ENCODE assay signal across 13 mouse cellular contexts in the genomic region with DNA sequence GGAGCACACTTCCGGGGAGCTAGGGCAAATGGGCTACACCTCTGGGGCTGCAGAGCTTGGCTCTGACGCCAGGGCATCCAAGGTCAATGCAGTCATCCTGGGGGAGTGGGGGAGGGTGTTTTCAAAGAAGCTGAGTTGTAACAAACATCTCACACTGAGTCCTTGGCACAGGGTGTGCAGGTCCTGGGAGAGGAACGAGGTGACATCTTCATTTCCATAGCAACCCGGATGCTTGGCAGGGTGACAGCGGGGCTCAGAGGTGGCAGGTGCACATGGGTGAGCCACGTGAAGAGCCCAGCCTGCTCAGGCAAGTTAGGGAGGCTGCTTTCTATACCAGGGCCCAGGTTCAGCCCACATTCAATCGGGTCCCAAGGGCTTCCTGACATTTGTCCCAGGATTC. TPM values are rescaled to one million over a fixed set of nuclear protein-coding genes. Genes with fewer than 3 reads are reported as not detected.
DNase-seq lines count a peak whose midpoint lies in the region; TF ChIP-seq lines count a peak whose summit lies in the region.
"Had no signal": no experiment of that assay in that cellular context is flagged by ENCODE, and none has a peak within 500 bp of the region (broad histone marks: within the 10 kb centered on the region; RNA-seq: fewer than 3 reads in every experiment).

No protein-coding gene starts in this region.

- H3K27ac ChIP-seq in small intestine, adult 2 months (ENCODE audit: insufficient read depth, low read depth, low read length): peak overlapping the region; percentile 76
- H3K27ac ChIP-seq: heart, adult 2 months; hindbrain, embryonic 12.5 days; left cerebral cortex, adult 2 months had no signal

- TF ChIP-seq POLR2A in small intestine, adult 2 months (IDR thresholded peaks at IDR 0.05; ENCODE audit: low read depth, low read length): no peak; the same call in 1 of the 2 replicates

- DNase-seq in frontal cortex, postnatal 14 days (ENCODE audit: low spot score in 2 of 2): peak; percentile 50 to 63
- no peak for DNase-seq in frontal cortex, postnatal 25 days (ENCODE audit: low spot score in 2 of 2)
- peak; percentile 78 for DNase-seq in ovary, adult 18-20 months (ENCODE audit: low spot score)
- DNase-seq in ovary, postnatal 14 days (ENCODE audit: low spot score): no peak
- DNase-seq in cerebellum, postnatal 10 days: peak; percentile 92 to 93
- no peak for DNase-seq in embryo, embryonic 11 days
- DNase-seq in lung, postnatal 36 days: no peak
- DNase-seq: heart, adult 2 months had no signal

- 30% methylated on average over 7 of the region's 7 CpGs for WGBS in small intestine, adult 2 months

- H3K36me3 ChIP-seq in small intestine, adult 2 months (ENCODE audit: control insufficient read depth, insufficient read depth, low read length): no peaks in the 10 kb centered on the region
- H3K36me3 ChIP-seq: G1E; hindbrain, embryonic 12.5 days had no signal

- H3K4me1 ChIP-seq in small intestine, adult 2 months (ENCODE audit: control insufficient read depth, insufficient read depth, insufficient read length, low read length): peaks cover 28% of the 10 kb centered on the region; the same call in 1 of the 2 replicates
- H3K4me1 ChIP-seq: hindbrain, embryonic 12.5 days had no signal

- no peak overlapping the region for H3K4me3 ChIP-seq in small intestine, adult 2 months (ENCODE audit: low read depth, low read length)
- H3K4me3 ChIP-seq: heart, adult 2 months; hindbrain, embryonic 12.5 days; left cerebral cortex, adult 2 months; megakaryocyte, embryonic 14.5 days had no signal

- no peak for TF ChIP-seq CTCF in small intestine, adult 2 months (IDR thresholded peaks at IDR 0.05; ENCODE audit: extremely low read depth, insufficient read length, insufficient replicate concordance, low read depth, low read length)

- no peaks in the 10 kb centered on the region for H3K27me3 ChIP-seq in small intestine, adult 2 months (ENCODE audit: control insufficient read depth, insufficient read depth, low read length)
- H3K27me3 ChIP-seq: megakaryocyte, embryonic 14.5 days had no signal

RNA-seq across cellular contexts. Expression of gene Pwwp2b, which starts 52.1 kb away (rescaled TPM):
- 5.8 and 19.4 TPM in 2 replicates for polyA plus RNA-seq in small intestine, adult 2 months (2012; rRNA removed)

Comparison
In these comparisons a context has a peak if more than half of its experiments do, and no peak if none do; other contexts are left out.
1. DNase-seq: peak in frontal cortex, postnatal 14 days (2 of 2), ovary, adult 18-20 months (single experiment) and cerebellum, postnatal 10 days (2 of 2); none in frontal cortex, postnatal 25 days (0 of 2), ovary, postnatal 14 days (single experiment), embryo, embryonic 11 days (single experiment) and lung, postnatal 36 days (single experiment).